Mouse (Mus musculus): ENCODE measurements at regions not wholly inside any gene's neighbourhood (a gene's known extent, or its start where the extent isn't known, plus 50 kb on each side); places are given as distances from the start of the nearest gene placed in this dataset.

DNA sequence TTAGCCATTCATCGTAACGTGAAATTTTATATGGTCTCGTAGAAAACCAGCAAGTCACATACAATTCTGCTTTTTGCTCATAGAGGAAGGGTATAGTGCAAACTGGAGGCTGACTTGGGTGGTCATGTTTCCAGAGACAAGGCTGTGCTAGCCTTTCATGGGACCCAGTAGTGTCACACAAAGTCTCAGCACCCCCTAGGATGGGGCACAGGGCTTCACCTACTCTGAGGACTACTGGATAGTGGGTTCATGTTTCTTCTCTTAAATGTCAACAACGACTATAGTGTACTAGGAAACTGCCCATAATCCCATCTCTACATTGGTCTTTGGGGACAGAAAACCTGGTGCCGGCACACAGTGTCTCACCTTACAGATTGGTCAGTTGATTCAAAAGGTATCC, 603.0 kb upstream of the Sall1 start:
- no peak for DNase-seq (ENCODE audit: low spot score)

DNA sequence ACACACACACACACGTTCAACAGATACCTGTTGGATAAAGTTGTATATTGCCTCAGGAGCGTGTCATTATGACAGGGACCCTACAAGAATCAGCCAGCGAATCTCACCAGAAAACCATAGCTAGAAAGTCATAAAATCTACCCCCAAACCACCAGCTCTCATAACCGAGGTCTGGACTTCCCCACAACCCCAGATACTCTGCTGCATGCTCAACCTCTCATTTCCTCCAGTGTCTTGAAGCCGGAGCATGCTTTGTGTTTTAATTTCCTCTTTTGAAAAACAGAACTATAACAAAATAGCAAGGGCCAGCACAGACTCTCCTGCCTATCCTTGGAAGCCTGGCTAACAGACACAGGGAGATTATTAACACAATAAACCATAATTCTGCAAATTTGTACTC, 597.4 kb upstream of the Sall1 start:
- DNase-seq (ENCODE audit: low spot score) = no peak

DNA sequence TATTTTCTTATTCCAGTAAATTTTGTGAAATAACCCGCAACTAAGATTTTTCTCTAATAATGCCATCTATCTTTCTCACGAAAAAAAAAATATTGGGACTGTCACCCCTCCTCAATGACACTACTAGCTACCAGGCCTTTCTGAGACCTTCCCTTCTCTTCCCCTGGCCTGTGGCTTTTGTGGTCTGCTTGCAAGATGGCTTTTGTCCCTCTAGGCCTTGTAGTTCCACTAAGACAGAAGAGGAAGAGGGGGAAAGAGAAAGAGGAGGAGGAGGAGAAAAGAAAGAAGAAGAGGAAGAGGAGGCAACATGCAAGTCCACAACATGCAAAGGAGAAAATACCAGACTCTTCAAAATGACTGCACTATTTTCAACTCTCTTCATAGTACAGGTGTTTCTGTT, 590.9 kb upstream of the Sall1 start:
- DNase-seq (ENCODE audit: low spot score) = no peak

DNA sequence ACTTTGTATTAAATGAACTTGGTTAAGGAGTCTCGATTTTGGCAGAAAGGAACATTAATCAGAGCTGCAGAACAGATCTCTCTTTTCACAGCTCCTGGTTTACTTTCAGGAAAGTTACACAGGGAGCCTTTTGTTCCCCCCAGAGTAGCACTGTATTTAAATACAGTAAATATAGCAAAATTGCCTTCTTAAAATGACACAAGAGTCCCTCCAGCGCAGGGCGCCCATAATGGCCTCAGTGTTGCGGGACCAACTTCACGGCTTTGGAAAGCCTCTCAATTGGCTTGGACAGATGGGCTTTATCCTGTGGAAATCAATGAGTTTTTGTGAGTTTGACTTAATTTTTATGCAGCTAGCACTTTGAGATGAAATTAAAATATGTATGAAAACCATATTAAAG, 588.3 kb upstream of the Sall1 start:
- no peak for DNase-seq (ENCODE audit: low spot score)

DNA sequence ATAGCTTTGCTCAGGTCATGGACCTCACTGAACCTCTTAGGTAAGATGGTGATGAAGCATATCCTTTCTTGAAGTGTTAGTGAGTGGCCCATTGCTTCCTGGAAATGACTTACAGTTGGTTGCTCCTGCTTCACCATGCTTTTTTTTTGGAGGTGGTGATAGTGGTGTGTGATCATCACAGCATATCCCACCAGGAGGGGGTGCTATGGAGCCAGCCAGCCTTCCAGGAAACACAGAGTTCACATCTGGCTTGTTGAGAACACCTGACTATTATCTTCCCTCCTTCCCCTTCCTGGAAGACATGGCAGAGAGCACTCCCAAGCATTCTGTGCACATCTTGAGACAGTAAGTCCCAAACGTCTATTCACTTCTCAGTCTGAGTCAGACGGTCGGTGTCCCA, 586.6 kb upstream of the Sall1 start:
- no peak for DNase-seq (ENCODE audit: low spot score)

DNA sequence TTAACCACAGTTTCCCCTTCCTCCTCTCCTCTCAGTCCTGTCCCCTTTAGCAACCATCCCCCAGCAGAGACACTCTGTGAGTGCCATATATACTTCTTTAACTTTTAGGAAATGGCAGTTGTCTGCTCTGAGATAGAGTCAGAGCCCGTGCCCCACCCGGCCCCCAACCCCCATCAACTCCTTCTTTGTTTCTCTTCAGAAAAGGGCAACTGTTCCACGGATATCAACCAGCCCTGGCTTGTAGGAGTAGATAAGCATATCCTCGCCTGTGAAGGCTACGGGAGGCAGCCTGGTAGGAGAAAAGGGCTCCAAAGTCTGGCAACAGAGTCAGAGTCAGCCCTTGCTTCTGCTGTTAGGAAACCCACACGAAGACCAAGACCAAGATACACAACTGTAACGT, 574.1 kb upstream of the Sall1 start:
- DNase-seq (ENCODE audit: low spot score) = no peak

DNA sequence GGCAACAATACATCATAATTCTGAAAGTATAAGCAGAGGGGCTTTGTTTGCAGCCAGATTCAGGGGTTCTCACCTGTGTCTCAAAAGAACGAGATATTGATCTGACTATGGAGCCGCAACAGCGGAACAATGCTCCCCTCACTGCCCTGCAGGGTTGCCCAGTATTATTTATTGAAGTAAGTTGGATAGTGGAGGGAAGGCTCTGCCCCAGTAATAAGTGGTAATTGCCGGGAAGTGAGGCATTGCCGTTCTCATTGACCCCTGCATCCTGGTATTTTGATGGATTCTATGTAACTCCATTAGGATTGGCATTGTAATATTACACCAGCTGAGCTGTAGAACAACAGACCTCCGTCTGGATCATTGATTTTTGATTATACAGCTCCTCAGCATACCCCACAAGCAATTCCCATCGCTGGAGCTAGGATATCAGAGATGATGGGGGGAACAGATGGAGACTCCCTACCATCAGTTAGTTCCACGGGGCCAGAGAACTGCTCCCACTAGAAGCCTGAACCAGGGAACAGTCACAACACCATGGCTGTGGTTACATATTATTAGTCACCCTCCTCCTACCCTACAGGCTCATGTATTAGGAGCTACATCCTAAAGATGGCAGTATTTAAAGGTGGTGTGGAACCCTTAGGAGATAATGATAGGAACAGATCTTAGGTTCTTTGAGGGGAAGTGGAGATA, 572.0 kb upstream of the Sall1 start:
- no peak for DNase-seq (ENCODE audit: low spot score)

DNA sequence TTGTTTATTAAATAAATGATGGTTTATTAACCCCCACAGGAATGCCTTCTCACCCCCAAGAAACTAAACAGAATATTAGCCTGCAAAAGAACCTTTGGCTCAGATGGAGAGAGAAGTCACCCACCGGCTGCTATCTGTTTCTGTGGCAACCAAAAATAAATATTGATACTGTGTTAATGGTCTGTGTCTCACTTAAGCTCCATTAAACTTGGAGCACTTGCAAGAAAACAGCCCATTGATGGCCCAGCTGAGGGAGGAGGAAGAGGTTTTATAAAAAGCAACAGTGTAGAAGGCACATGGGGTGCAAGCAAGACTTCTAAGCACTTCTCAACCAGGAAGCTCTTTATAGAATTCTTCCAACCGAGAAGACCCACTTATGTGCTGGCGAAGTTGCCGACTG, 565.1 kb upstream of the Sall1 start:
- no peak for DNase-seq (ENCODE audit: low spot score)

DNA sequence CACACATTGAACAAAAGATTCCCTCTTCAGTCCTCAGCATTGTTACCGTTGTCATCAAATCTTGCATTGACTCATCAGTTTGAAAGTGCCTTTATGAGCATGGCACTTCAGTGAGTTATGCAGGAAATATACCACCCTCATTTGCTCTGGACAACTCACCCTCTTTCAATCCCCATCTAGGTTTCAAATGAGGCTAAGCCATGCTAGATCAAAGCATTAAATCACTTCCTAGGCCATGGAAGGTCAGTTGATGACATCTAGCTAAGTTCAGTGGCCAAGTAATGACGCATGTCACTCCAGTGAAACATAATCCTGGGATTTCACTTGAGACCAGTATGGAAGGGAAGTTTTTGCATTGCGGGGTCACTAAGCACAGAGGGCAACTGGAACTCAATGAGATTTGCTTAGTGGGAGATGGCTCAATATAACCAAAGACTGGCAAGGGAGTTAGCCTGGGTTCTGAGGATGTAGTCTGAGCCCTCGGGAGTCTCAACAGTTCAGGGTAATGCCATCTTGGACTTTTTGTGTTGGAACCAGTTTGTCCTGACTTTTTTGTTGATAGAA, 562.0 kb upstream of the Sall1 start:
- no peak for DNase-seq (ENCODE audit: low spot score)

DNA sequence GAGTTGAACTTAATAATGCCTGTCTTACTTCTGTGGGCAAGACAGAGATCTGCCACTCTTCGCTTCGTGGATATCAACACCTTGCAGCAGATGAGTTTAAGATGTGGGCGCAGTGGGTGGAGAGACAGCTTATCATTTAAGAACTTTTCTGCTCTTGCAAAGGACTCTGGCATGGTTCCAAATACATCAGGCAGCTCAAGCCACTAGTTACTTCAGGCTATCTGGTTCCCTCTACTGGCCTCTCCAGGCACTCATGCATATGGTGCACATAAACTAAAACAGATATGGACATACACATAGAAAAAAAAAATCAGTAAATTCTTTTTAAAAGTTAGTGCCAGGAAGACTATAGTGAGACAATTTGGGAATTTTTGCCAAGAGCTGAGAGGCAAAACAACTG, 560.5 kb upstream of the Sall1 start:
- no peak for DNase-seq (ENCODE audit: low spot score)

DNA sequence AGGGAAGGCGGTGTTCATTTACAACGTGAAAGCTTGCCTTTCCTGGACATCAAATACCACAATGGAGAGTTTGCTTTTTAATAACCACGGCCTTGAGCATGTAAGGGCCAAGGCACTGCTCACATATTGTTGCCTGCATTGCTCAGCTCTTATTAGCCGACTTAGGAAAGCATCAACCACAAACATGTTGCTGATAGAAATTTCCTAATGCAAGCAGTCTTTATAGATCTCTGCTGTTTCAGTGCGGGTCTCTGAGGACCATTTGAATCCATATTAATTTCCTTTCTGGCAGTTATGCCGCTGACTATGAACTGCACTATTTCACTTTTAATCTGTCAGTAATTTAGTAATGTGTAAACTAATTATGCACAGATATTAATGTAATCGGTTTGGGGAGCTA, 552.4 kb upstream of the Sall1 start:
- no peak for DNase-seq (ENCODE audit: low spot score)

DNA sequence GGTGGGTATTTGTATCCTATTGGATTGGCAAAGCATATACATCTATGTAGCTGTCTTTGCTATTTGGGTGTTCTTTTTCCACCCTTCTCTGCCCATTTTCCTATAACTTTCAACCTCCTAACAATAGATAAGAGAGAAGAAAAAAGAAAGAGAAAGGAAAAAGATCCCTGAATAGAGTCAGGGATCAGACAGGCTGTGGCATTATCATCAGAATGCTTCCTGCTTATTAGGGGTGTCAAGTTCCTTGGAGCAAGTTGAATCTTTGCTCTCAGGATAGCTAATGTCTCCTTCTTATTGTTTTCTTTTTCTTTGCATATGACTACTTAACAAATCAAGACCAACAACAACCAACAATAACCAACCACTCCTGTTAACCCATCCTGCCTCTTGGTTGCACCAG, 539.1 kb upstream of the Sall1 start:
- no peak for DNase-seq (ENCODE audit: low spot score)

DNA sequence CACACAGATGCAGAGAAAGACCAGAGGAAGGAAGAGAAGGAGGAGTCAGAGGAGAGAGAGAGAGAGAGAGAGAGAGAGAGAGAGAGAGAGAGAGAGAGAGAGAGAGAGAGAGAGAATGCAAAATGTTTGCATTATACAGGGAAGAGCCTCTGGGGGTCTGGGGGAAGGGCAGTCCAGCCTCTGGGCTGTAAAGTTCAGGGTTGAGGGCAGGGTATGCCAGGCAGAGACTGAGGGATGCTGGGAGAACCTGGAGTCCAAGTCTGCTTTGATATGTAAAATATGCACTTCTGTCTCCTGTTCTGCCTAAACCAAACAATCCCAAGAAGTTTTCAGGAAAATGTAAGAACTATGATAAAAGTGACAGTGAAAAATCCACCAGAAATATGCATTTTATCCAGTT, 538.6 kb upstream of the Sall1 start:
- DNase-seq (ENCODE audit: low spot score) = no peak

DNA sequence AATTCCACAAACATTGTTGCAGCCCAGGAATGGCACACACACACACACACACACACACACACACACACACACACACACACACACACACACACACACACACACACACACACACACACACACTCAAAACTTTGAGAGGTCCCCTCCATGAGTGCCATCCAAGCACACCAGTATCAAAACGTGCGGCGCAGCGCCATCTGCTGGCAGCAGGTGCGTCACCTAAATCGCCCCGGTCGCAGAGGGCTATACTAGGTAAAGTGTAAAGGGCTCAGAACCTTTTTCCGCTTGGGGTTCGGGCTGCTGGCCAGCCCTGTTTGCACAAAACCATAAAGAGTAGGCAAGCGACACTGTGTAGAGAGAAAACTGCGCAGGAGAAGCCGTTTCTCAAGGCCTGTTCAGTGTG, 527.9 kb upstream of the Sall1 start:
- DNase-seq (ENCODE audit: low spot score) = peak; percentile 61

DNA sequence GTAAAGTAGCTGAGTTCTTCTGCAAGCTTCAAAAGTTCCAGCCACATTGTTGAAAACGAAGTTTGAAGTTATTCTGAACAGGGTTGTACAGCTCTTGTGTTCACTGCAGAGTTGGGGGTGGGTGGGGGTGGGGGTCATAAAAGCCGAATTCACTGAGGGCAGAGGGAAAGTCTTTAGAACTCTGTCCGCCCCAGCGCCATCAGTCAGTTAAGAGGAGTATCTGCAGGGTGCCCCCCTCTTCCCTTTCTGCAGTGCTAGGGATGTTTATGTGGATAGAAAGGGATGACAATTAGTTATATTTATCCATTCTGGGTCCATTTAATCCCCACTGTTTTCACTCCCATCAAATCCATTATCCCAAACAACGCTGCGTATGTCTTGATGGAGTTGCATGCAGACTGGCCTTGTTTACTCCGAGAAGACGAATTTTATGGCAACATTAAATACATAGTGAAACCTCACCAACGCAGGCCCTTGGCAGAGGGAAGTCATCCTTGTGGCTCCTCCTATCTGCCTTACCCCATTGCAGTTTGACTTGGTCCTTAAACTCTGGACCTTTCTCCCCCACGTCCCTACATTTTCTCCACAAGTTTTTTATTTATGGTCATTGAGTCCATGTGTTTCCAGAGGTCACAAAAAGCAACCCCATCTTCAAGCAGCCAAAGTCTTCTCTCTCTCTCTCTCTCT, 526.8 kb upstream of the Sall1 start:
- DNase-seq (ENCODE audit: low spot score) = no peak

DNA sequence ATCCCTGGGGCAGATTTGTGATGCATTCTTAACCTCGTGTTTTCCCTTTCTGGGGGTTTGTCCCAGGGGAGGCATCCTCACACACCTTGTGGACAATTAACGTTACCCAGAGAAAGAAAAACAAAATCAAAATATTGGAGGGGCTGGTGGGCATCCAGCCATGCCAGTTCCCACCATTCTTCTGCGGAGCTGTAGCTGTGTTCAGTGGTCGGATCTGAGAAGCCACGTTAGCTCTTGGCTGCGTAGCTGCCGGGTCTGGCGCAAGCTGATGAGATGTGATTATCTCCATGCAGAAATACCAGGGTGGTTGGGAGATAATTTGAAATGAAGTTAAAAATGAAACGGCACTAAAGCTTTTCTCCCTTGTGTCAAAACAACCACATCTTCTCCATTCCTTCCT, 525.4 kb upstream of the Sall1 start:
- DNase-seq (ENCODE audit: low spot score) = no peak

DNA sequence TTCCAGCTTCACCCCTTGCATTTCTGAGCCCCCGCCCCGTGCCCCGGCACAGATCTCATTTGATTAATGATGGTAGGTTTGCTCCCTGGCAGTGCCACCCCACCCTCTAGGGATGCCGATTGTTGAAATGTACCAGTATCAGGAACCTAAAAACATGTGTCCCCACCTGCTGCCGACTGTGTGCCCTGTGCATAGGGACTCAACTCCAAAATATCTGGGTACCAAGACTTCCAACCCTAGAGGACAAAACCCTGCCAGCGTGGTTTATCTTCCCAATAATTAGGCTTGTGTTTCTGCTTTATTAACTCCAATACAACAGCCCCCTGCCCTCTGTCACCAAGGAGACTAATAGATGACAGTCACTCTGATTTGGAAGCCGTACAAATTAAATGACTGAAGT, 524.7 kb upstream of the Sall1 start:
- no peak for DNase-seq (ENCODE audit: low spot score)

DNA sequence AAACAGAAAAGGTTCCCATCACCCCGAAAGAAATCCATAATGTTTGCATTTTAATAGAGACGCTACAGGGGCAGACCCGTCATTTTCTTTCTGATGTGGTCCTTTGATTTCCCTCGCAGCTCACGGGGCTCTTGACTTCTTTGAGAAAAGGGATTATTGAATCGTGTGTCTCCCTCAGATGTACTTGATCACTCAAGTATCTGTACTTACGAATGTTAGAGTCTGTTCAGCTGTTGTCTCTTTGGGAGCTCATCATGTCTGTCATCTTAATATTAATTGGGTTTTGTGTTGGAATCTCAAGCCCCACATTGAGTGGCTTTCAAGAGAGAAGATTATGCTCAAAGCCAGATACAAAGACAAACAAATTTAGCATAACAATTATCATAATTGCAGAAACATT, 523.0 kb upstream of the Sall1 start:
- no peak for DNase-seq (ENCODE audit: low spot score)

DNA sequence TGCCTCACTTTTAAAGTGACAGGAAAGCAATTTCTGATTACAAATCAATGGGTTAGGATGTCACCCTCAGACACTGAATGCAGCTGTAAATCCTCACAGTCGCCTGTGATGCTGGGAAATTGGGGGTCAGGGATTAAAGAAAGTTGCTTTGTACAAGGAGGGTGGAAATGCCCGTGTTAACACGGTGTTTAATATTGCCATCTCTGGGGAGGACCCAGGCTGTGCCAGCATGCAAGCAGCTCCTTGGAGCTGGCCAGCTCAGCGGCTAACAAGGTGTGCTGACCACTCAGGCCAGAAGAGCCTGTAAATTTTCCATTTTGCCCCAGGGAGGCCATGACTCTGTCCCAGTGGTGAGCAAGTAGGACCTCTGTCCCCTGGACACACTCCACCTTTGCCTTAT, 522.5 kb upstream of the Sall1 start:
- DNase-seq (ENCODE audit: low spot score) = no peak

DNA sequence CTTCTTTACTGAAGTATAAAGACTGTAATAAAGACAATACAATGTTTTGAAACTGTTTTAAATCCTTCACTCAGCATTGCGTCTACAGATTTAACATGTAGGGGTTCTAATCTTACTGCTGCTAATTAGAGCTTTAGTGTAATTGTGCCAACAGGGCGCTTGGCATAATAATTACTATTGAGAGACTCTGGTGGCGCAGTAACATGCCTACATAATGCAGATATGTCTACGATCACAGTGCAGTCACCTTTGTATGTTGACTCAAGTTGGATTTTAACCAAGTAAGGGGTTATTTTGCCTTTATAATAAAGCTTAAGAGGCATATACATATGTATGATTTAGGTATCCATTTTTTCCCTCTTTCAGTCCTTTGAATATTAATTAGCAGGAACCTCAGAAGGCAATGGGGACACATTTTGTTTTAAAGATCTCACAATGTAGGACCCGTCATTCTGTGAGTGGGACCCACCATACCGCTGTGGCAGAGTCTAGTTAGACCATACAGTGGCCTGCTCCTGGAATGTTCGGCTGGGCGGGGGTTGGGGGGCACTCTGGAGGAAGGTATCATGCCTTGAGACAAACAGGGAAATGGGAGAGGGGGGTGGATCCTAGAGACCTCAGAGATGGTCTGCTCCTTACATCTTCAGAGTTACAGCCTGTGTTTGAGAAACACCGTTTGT, 521.3 kb upstream of the Sall1 start:
- no peak for DNase-seq (ENCODE audit: low spot score)

DNA sequence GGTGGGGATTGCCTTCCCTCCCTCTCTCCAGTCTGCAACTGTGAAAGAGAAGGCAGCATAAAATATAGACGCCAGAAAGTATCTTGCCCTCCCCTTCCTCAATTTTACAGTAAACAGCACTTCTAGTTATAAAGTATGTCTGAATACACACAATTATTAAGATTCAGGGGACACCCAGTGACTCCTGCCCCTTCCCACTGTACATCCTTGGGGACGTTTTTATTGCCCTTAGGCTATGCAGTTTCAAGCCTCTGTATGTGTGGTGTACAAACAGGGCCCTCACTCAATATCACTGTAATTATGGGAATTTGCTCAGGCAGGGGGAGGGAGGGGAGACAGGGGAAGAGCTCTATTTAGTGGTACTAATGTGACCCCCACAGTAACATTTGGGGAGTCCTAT, 519.6 kb upstream of the Sall1 start:
- DNase-seq (ENCODE audit: low spot score) = no peak

DNA sequence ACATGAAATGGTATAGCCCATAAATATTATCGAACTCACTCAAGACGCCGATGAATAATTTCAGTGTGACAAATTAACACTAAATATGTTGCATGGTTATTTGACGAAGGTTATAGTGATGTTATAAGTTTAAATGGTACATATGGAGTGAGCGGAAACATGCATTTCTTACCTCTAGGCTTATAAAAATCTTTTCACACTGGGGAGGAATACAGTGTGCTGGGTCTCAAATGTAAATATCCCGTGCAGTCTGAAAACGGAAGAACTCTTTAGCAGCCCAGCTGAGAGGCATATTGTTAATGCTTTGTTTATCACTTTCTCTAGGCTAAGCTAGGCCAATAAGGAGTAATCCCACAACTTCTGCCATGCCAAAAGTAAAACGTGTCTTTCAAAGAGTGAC, 518.6 kb upstream of the Sall1 start:
- DNase-seq (ENCODE audit: low spot score) = no peak

DNA sequence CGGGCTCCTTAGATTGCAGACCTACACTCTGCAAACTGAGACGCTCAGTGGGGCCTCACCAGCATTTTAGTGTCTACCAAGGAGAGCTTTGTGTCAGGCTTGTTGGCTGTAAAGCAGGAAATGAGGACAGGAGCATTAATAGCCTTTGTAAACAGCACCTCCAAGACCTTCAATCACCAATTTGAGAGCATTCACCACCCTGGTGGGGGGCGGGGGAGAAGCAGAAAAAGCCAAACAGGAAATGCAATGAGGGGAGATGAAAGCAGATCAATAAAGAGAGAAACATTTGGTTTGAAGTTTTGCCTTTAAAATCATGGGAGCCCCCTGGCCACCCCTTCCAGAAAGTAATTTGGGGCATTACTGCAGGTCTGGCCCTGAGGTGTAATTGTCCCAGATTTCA, 497.3 kb upstream of the Sall1 start:
- DNase-seq (ENCODE audit: low spot score) = no peak

All from urinary bladder, postnatal 25 days (tissue).